12 mouse cellular contexts compared by ENCODE assay signal in the genomic region with DNA sequence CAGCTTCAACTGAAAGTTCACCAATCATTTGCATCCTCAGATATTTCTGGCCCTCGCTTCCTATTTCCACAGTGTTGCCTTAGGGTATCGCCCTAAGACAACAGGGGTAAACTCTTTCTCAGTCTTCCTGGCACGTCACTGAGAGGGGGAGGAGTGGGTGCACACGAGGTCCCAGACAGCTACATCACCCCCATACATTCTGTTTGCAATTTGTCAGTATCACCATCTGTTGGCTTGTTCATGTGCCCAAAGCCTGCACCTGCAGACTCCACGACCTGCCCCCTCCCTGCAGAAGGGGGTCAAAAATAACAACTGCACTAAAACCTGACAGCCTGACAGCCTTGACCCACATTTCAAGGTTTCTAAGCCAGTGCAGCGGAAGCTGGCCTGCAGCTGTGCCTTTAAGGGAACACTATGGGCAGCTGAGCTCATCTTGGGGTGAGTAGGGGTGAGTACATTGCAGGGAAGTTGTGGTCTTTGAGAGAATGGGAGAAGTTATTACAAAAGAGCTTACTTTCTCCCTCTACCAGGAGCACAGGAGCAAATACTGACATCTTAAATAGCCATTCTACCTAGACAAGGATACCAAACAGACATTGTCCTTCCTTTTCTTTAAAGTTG. TPM values are rescaled to one million over a fixed set of nuclear protein-coding genes. Genes with fewer than 3 reads are reported as not detected.
DNase-seq lines count a peak whose midpoint lies in the region; ATAC-seq and TF ChIP-seq lines count a peak whose summit lies in the region.
"Had no signal": no experiment of that assay in that cellular context is flagged by ENCODE, and none has a peak within 500 bp of the region (broad histone marks: within the 10 kb centered on the region; RNA-seq: fewer than 3 reads in every experiment).

No protein-coding gene starts in this region.

- 73% methylated on average over 6 of the region's 6 CpGs for WGBS in forebrain, embryonic 13.5 days
- WGBS in forebrain, embryonic 11.5 days: 73% methylated on average over 6 of the region's 6 CpGs
- 14% methylated on average over 6 of the region's 6 CpGs for WGBS in spleen, adult 2 months

- peaks cover 9% of the 10 kb centered on the region; the same call in 1 of the 2 replicates for H3K4me1 ChIP-seq in forebrain, embryonic 13.5 days
- H3K4me1 ChIP-seq in forebrain, embryonic 11.5 days (replicated peaks; ENCODE audit: control insufficient read depth, insufficient read depth, low read length): no peaks in the 10 kb centered on the region
- H3K4me1 ChIP-seq in spleen, adult 2 months (ENCODE audit: control insufficient read depth, insufficient read depth, insufficient read length): peaks cover 5% of the 10 kb centered on the region; the same call in 1 of the 2 replicates

- peak; percentile 52; the same call in 1 of the 2 replicates for ATAC-seq in forebrain, embryonic 13.5 days
- no peak for ATAC-seq in forebrain, embryonic 11.5 days (replicated peaks; ENCODE audit: low FRiP score)
- peak; percentile 34 for ATAC-seq in neutrophil, adult 5-6 weeks (ENCODE audit: extremely low read depth, insufficient number of reproducible peaks, low FRiP score, poor library complexity, severe bottlenecking)

- no peaks in the 10 kb centered on the region for H3K27me3 ChIP-seq in forebrain, embryonic 13.5 days
- no peaks in the 10 kb centered on the region for H3K27me3 ChIP-seq in forebrain, embryonic 11.5 days (ENCODE audit: control insufficient read depth, insufficient read depth, low read length)
- no peaks in the 10 kb centered on the region for H3K27me3 ChIP-seq in spleen, adult 2 months (ENCODE audit: control insufficient read depth, insufficient read depth, low read length)
- H3K27me3 ChIP-seq: heart, embryonic 15.5 days had no signal

- TF ChIP-seq CTCF in spleen, adult 2 months (IDR thresholded peaks at IDR 0.05; ENCODE audit: extremely low read depth, insufficient read depth, insufficient read length, insufficient replicate concordance): no peak

- H3K27ac ChIP-seq in forebrain, embryonic 13.5 days: no peak overlapping the region
- H3K27ac ChIP-seq in forebrain, embryonic 11.5 days (ENCODE audit: low read depth, low read length): no peak overlapping the region
- H3K27ac ChIP-seq in spleen, adult 2 months (ENCODE audit: insufficient read depth, low read length): 0 out of 2 replicates have a peak overlapping the region, but pooled peaks have one; percentile 24
- H3K27ac ChIP-seq: heart, embryonic 15.5 days had no signal

- H3K36me3 ChIP-seq in forebrain, embryonic 13.5 days (ENCODE audit: poor library complexity, severe bottlenecking): no peaks in the 10 kb centered on the region
- no peaks in the 10 kb centered on the region for H3K36me3 ChIP-seq in forebrain, embryonic 11.5 days (ENCODE audit: control insufficient read depth, insufficient read depth, low read length)
- no peaks in the 10 kb centered on the region for H3K36me3 ChIP-seq in spleen, adult 2 months (ENCODE audit: control insufficient read depth, insufficient read depth, low read length)
- H3K36me3 ChIP-seq: heart, embryonic 15.5 days had no signal

- no peak for DNase-seq in forebrain, embryonic 11.5 days (ENCODE audit: low spot score)
- DNase-seq in spleen, adult 2 months (ENCODE audit: low read depth in 1 of 2, low spot score in 2 of 2): peak in 1 of 2 experiments; percentile 18
- no peak for DNase-seq in spleen, postnatal 14 days (ENCODE audit: low spot score in 2 of 2)
- no peak for DNase-seq in adrenal gland, postnatal 10 days
- DNase-seq in kidney, adult 11 months: no peak
- no peak for DNase-seq in left cerebral cortex, postnatal 4 days
- DNase-seq: adrenal gland, adult 2 months; cerebellum, adult 8-10 months; lung, postnatal 10 days had no signal

- intact Hi-C loops in left cerebral cortex, postnatal 4 days (cut with DNase I): no loop called here

- no peak overlapping the region for H3K4me2 ChIP-seq in forebrain, embryonic 13.5 days
- H3K4me2 ChIP-seq in forebrain, embryonic 11.5 days (ENCODE audit: low read depth, low read length, severe bottlenecking): no peak overlapping the region
- H3K4me2 ChIP-seq: heart, embryonic 15.5 days had no signal

- H3K4me3 ChIP-seq in forebrain, embryonic 13.5 days: no peak overlapping the region
- H3K4me3 ChIP-seq in forebrain, embryonic 11.5 days (ENCODE audit: low read depth, low read length): no peak overlapping the region
- no peak overlapping the region for H3K4me3 ChIP-seq in spleen, adult 2 months (ENCODE audit: extremely low read depth, insufficient read depth, insufficient read length)
- H3K4me3 ChIP-seq: heart, embryonic 15.5 days had no signal

- no peak for TF ChIP-seq POLR2A in spleen, adult 2 months (IDR thresholded peaks at IDR 0.05; ENCODE audit: low read depth, low read length)

- H3K9me3 ChIP-seq in forebrain, embryonic 13.5 days (replicated peaks): no peaks in the 10 kb centered on the region
- no peaks in the 10 kb centered on the region for H3K9me3 ChIP-seq in forebrain, embryonic 11.5 days (ENCODE audit: control insufficient read depth, low read length)
- H3K9me3 ChIP-seq: heart, embryonic 15.5 days had no signal

- H3K9ac ChIP-seq in forebrain, embryonic 13.5 days: no peak overlapping the region
- no peak overlapping the region for H3K9ac ChIP-seq in forebrain, embryonic 11.5 days (ENCODE audit: low read length)
- H3K9ac ChIP-seq: heart, embryonic 15.5 days had no signal

RNA-seq across cellular contexts. Expression of a gene that starts 58.8 kb away (rescaled TPM):
- polyA plus RNA-seq in forebrain, embryonic 13.5 days (2015; fragmentation: Nextera tagmentation; extraction: Ambion mirVana): 31.8 and 36.4 TPM in 2 replicates
- polyA plus RNA-seq in forebrain, embryonic 11.5 days (2014; fragmentation: Nextera tagmentation; extraction: Ambion mirVana): 38.6 and 46.7 TPM in 2 replicates
- polyA plus RNA-seq in spleen, adult 2 months (2012; rRNA removed): 4.5 and 6.4 TPM in 2 replicates
- total RNA-seq in neutrophil, adult 5-6 weeks (2017): 32.9 and 36.3 TPM in 2 replicates
- 10 to 100 TPM; 49.5 to 83.7 TPM for total RNA-seq in adrenal gland, postnatal 10 days (2021)
- 10 to 100 TPM; 61.0 to 67.1 TPM for total RNA-seq in left cerebral cortex, postnatal 4 days (2021)
